Comparison of ENCODE assay signal across 8 mouse cellular contexts in genomic region chr17:34587423-34587811, GRCm38 (mm10). TPM values are rescaled to one million over a fixed set of nuclear protein-coding genes. Genes with fewer than 3 reads are reported as not detected.
DNase-seq lines count a peak whose midpoint lies in the region; ATAC-seq and TF ChIP-seq lines count a peak whose summit lies in the region.

No protein-coding gene starts in this region.

- TF ChIP-seq EP300 in heart, adult 2 months (IDR thresholded peaks at IDR 0.05; ENCODE audit: insufficient read depth, low read depth, low read length) = 0 out of 2 replicates have a peak, but pooled peaks have one; percentile 38

- H3K27me3 ChIP-seq in embryonic facial prominence, embryonic 13.5 days = no peaks in the 10 kb centered on the region
- H3K27me3 ChIP-seq in heart, adult 2 months (ENCODE audit: control insufficient read depth, insufficient read depth, low read length) = no peaks in the 10 kb centered on the region
- no peaks in the 10 kb centered on the region for H3K27me3 ChIP-seq in limb, embryonic 13.5 days
- H3K27me3 ChIP-seq in midbrain, embryonic 15.5 days (replicated peaks) = no peaks in the 10 kb centered on the region

- peak; percentile 97 for DNase-seq in 3134 (ENCODE audit: extremely low read depth, insufficient read length, low spot score)
- peak; percentile 97 to 99 for DNase-seq in adrenal gland, postnatal 36 days
- peak; percentile 99 for DNase-seq in heart, adult 2 months
- DNase-seq in kidney, adult 8-10 months = peak; percentile 96 to 97
- peak; percentile 96 to 99 for DNase-seq in spleen, adult 18-20 months

- TF ChIP-seq POLR2A in heart, adult 2 months (IDR thresholded peaks at IDR 0.05; ENCODE audit: insufficient read depth, low read depth, low read length) = peak; percentile 93

- peaks cover 52% of the 10 kb centered on the region for H3K4me1 ChIP-seq in embryonic facial prominence, embryonic 13.5 days
- H3K4me1 ChIP-seq in heart, adult 2 months (ENCODE audit: control insufficient read depth, insufficient read depth, low read length) = peaks cover 16% of the 10 kb centered on the region
- peaks cover 49% of the 10 kb centered on the region for H3K4me1 ChIP-seq in limb, embryonic 13.5 days
- H3K4me1 ChIP-seq in midbrain, embryonic 15.5 days = peaks cover 44% of the 10 kb centered on the region

- under 1% methylated on average over 50 of the region's 50 CpGs for WGBS in embryonic facial prominence, embryonic 13.5 days
- under 1% methylated on average over 50 of the region's 50 CpGs for WGBS in heart, adult 2 months
- under 1% methylated on average over 48 of the region's 50 CpGs for WGBS in limb, embryonic 13.5 days
- WGBS in midbrain, embryonic 15.5 days = under 1% methylated on average over 49 of the region's 50 CpGs

- peak overlapping the region; percentile 75 for H3K4me3 ChIP-seq in embryonic facial prominence, embryonic 13.5 days
- H3K4me3 ChIP-seq in heart, adult 2 months = peak overlapping the region; percentile 74
- H3K4me3 ChIP-seq in limb, embryonic 13.5 days = peak overlapping the region; percentile 75
- H3K4me3 ChIP-seq in midbrain, embryonic 15.5 days = peak overlapping the region; percentile 78

- H3K9me3 ChIP-seq in embryonic facial prominence, embryonic 13.5 days = no peaks in the 10 kb centered on the region
- no peaks in the 10 kb centered on the region for H3K9me3 ChIP-seq in limb, embryonic 13.5 days
- no peaks in the 10 kb centered on the region for H3K9me3 ChIP-seq in midbrain, embryonic 15.5 days

- intact Hi-C loops in heart, adult 2 months (cut with DNase I) = no loop called here

- no peaks in the 10 kb centered on the region for H3K79me2 ChIP-seq in heart, adult 2 months (replicated peaks; ENCODE audit: control insufficient read depth, insufficient read depth, low read length)

- peak overlapping the region; percentile 95 for H3K9ac ChIP-seq in embryonic facial prominence, embryonic 13.5 days
- peak overlapping the region; percentile 94 for H3K9ac ChIP-seq in heart, adult 2 months (ENCODE audit: low read depth, low read length)
- H3K9ac ChIP-seq in limb, embryonic 13.5 days = peak overlapping the region; percentile 94
- H3K9ac ChIP-seq in midbrain, embryonic 15.5 days = peak overlapping the region; percentile 86

- H3K4me2 ChIP-seq in embryonic facial prominence, embryonic 13.5 days = peak overlapping the region; percentile 91
- H3K4me2 ChIP-seq in limb, embryonic 13.5 days (replicated peaks) = peak overlapping the region; percentile 98
- peak overlapping the region; percentile 87 for H3K4me2 ChIP-seq in midbrain, embryonic 15.5 days

- peak; percentile 77 for ATAC-seq in embryonic facial prominence, embryonic 13.5 days (ENCODE audit: insufficient number of reproducible peaks, insufficient read depth, low FRiP score, low TSS enrichment, low read depth)
- peak; percentile 86 for ATAC-seq in limb, embryonic 13.5 days (ENCODE audit: low FRiP score, low read depth)
- ATAC-seq in midbrain, embryonic 15.5 days (replicated peaks) = peak; percentile 85

- H3K36me3 ChIP-seq in embryonic facial prominence, embryonic 13.5 days = no peaks in the 10 kb centered on the region
- H3K36me3 ChIP-seq in heart, adult 2 months (ENCODE audit: control insufficient read depth, insufficient read depth, low read length) = no peaks in the 10 kb centered on the region
- no peaks in the 10 kb centered on the region for H3K36me3 ChIP-seq in limb, embryonic 13.5 days
- no peaks in the 10 kb centered on the region for H3K36me3 ChIP-seq in midbrain, embryonic 15.5 days (replicated peaks)

- peak overlapping the region; percentile 98 for H3K27ac ChIP-seq in embryonic facial prominence, embryonic 13.5 days
- H3K27ac ChIP-seq in heart, adult 2 months = peak overlapping the region; percentile 89
- H3K27ac ChIP-seq in limb, embryonic 13.5 days = peak overlapping the region; percentile 98
- peak overlapping the region; percentile 100 for H3K27ac ChIP-seq in midbrain, embryonic 15.5 days

- no peak for TF ChIP-seq CTCF in heart, adult 2 months (IDR thresholded peaks at IDR 0.05)

RNA-seq across cellular contexts. Expression of gene Gpsm3, which starts 2.2 kb away (rescaled TPM):
- 1 to 10 TPM; 5.2 to 6.2 TPM for total RNA-seq in adrenal gland, postnatal 36 days (2021)
- 5.3 and 6.0 TPM in 2 replicates for polyA plus RNA-seq in embryonic facial prominence, embryonic 13.5 days (2015; fragmentation: Nextera tagmentation; extraction: Ambion mirVana)
- 1 to 10 TPM; 3.9 to 5.2 TPM for total RNA-seq in heart, adult 2 months (2021)
- polyA plus RNA-seq in heart, adult 2 months (2012; rRNA removed) = 4.4 and 6.4 TPM in 2 replicates
- 4.0 and 5.8 TPM in 2 replicates for polyA plus RNA-seq in limb, embryonic 13.5 days (2015; fragmentation: Nextera tagmentation; extraction: Ambion mirVana)
- polyA plus RNA-seq in midbrain, embryonic 15.5 days (2015; fragmentation: Nextera tagmentation; extraction: Ambion mirVana) = 3.8 and 5.1 TPM in 2 replicates

RNA-seq across cellular contexts. Expression of gene Pbx2, which starts 3.6 kb away (rescaled TPM):
- total RNA-seq in adrenal gland, postnatal 36 days (2021) = 10 to 100 TPM; 34.7 to 41.4 TPM
- 14.8 and 19.2 TPM in 2 replicates for polyA plus RNA-seq in embryonic facial prominence, embryonic 13.5 days (2015; fragmentation: Nextera tagmentation; extraction: Ambion mirVana)
- total RNA-seq in heart, adult 2 months (2021) = 10 to 100 TPM; 16.1 to 18.4 TPM
- polyA plus RNA-seq in heart, adult 2 months (2012; rRNA removed) = 22.1 and 28.3 TPM in 2 replicates
- 17.6 and 18.9 TPM in 2 replicates for polyA plus RNA-seq in limb, embryonic 13.5 days (2015; fragmentation: Nextera tagmentation; extraction: Ambion mirVana)
- polyA plus RNA-seq in midbrain, embryonic 15.5 days (2015; fragmentation: Nextera tagmentation; extraction: Ambion mirVana) = 10.2 and 10.7 TPM in 2 replicates

RNA-seq across cellular contexts. Expression of gene Ager, which starts 10.2 kb away (rescaled TPM):
- total RNA-seq in adrenal gland, postnatal 36 days (2021) = under 1 TPM; 0.82 to 0.99 TPM
- polyA plus RNA-seq in embryonic facial prominence, embryonic 13.5 days (2015; fragmentation: Nextera tagmentation; extraction: Ambion mirVana) = 3.6 and 4.2 TPM in 2 replicates
- total RNA-seq in heart, adult 2 months (2021) = under 1 TPM; 0.14 to 0.18 TPM
- polyA plus RNA-seq in heart, adult 2 months (2012; rRNA removed) = 0.38 and 2.2 TPM in 2 replicates
- 3.5 TPM in 2 replicates for polyA plus RNA-seq in limb, embryonic 13.5 days (2015; fragmentation: Nextera tagmentation; extraction: Ambion mirVana)
- 1.7 and 1.8 TPM in 2 replicates for polyA plus RNA-seq in midbrain, embryonic 15.5 days (2015; fragmentation: Nextera tagmentation; extraction: Ambion mirVana)

RNA-seq across cellular contexts. Expression of gene Rnf5, which starts 16.1 kb away (rescaled TPM):
- 10 to 100 TPM; 67.7 to 86.5 TPM for total RNA-seq in adrenal gland, postnatal 36 days (2021)
- polyA plus RNA-seq in embryonic facial prominence, embryonic 13.5 days (2015; fragmentation: Nextera tagmentation; extraction: Ambion mirVana) = 130 and 132 TPM in 2 replicates
- total RNA-seq in heart, adult 2 months (2021) = 10 to 100 TPM; 37.6 to 40.4 TPM
- 71.7 and 92.2 TPM in 2 replicates for polyA plus RNA-seq in heart, adult 2 months (2012; rRNA removed)
- polyA plus RNA-seq in limb, embryonic 13.5 days (2015; fragmentation: Nextera tagmentation; extraction: Ambion mirVana) = 133 and 135 TPM in 2 replicates
- polyA plus RNA-seq in midbrain, embryonic 15.5 days (2015; fragmentation: Nextera tagmentation; extraction: Ambion mirVana) = 306 and 313 TPM in 2 replicates

RNA-seq across cellular contexts. Expression of gene Agpat1, which starts 16.6 kb away (rescaled TPM):
- total RNA-seq in adrenal gland, postnatal 36 days (2021) = 100 to 1,000 TPM in 1 of 2 experiments, 10 to 100 TPM in 1; 99.4 to 109 TPM
- polyA plus RNA-seq in embryonic facial prominence, embryonic 13.5 days (2015; fragmentation: Nextera tagmentation; extraction: Ambion mirVana) = 50.7 and 57.5 TPM in 2 replicates
- total RNA-seq in heart, adult 2 months (2021) = 10 to 100 TPM; 64.8 to 68.9 TPM
- 178 and 184 TPM in 2 replicates for polyA plus RNA-seq in heart, adult 2 months (2012; rRNA removed)
- 52.9 and 58.4 TPM in 2 replicates for polyA plus RNA-seq in limb, embryonic 13.5 days (2015; fragmentation: Nextera tagmentation; extraction: Ambion mirVana)
- polyA plus RNA-seq in midbrain, embryonic 15.5 days (2015; fragmentation: Nextera tagmentation; extraction: Ambion mirVana) = 128 and 130 TPM in 2 replicates

Comparison
In these comparisons a context has a peak if more than half of its experiments do, and no peak if none do; other contexts are left out.
1. Peak in every context shown above with its lines: DNase-seq, ATAC-seq, H3K4me3 ChIP-seq and H3K27ac ChIP-seq.